Mouse (Mus musculus) limb, embryonic 11.5 days (tissue): ENCODE measurements around the gene Cntnap5c. TPM values are rescaled to one million over a fixed set of nuclear protein-coding genes. Genes with fewer than 3 reads are reported as not detected.

Source experiments
- ATAC-seq: fragments of 200-750 bp; cut with Nextera tagmentation; 2 replicates; pipeline ENCODE4 v1.8.0; 2017; ENCODE audit warnings: low read depth; ENCODE audit not compliant: insufficient number of reproducible peaks, low FRiP score, low TSS enrichment
- DNase-seq: peaks from one replicate; pipeline ENCODE4 v3.0.0-alpha.2; 2015; ENCODE audit warnings: low spot score
- H3K27ac ChIP-seq: fragments of 300-500 bp; sonication (generic); replicated peaks from 2 replicates; pipeline ENCODE4 v1.5.1; 2014; ENCODE audit warnings: low read depth, mild to moderate bottlenecking, low read length
- H3K27me3 ChIP-seq: fragments of 300-500 bp; sonication (generic); 2 replicates; pipeline ENCODE4 v1.6.1; 2014; ENCODE audit warnings: mild to moderate bottlenecking, low read length, mixed read lengths; ENCODE audit not compliant: control insufficient read depth, insufficient read depth
- H3K36me3 ChIP-seq: fragments of 300-500 bp; sonication (generic); 2 replicates; pipeline ENCODE4 v1.6.1; 2014; ENCODE audit warnings: mild to moderate bottlenecking, low read length, moderate library complexity, mixed read lengths; ENCODE audit not compliant: control insufficient read depth, insufficient read depth
- H3K4me1 ChIP-seq: fragments of 300-500 bp; sonication (generic); 2 replicates; pipeline ENCODE4 v1.6.1; 2014; ENCODE audit warnings: low read length, mixed read lengths; ENCODE audit not compliant: control insufficient read depth, insufficient read depth
- H3K4me2 ChIP-seq: fragments of 300-500 bp; sonication (generic); 2 replicates; pipeline ENCODE4 v1.6.1; 2014; ENCODE audit warnings: low read depth, mild to moderate bottlenecking, moderate library complexity; ENCODE audit not compliant: severe bottlenecking
- H3K4me3 ChIP-seq: fragments of 300-500 bp; sonication (generic); 2 replicates; pipeline ENCODE4 v1.5.1; 2014; ENCODE audit warnings: low read depth, low read length
- H3K9ac ChIP-seq: fragments of 300-500 bp; sonication (generic); 2 replicates; pipeline ENCODE4 v1.6.1; 2014; ENCODE audit warnings: mild to moderate bottlenecking, low read length
- H3K9me3 ChIP-seq: fragments of 300-500 bp; sonication (generic); 2 replicates; pipeline ENCODE4 v1.6.1; 2016; ENCODE audit warnings: low read length; ENCODE audit not compliant: control insufficient read depth
- WGBS: fragments of 180-500 bp; shearing (Covaris S2); extraction: QIAGEN DNeasy Blood & Tissue Kit; methylation state at CpG from one replicate; pipeline ENCODE4 v1.1.7; 2014; 5-methylcytosine and 5-hydroxymethylcytosine counted together
- polyA plus RNA-seq: library from polyadenylated mRNA; unstranded; fragments of >200 nt; fragmentation: Nextera tagmentation; extraction: Ambion mirVana; gene quantifications from 2 replicates; pipeline ENCODE4 v1.2.1, GENCODE M21; 2014

The Cntnap5c gene
- polyA plus RNA-seq, 1 experiment from 2014 or later, result not detected

DNA sequence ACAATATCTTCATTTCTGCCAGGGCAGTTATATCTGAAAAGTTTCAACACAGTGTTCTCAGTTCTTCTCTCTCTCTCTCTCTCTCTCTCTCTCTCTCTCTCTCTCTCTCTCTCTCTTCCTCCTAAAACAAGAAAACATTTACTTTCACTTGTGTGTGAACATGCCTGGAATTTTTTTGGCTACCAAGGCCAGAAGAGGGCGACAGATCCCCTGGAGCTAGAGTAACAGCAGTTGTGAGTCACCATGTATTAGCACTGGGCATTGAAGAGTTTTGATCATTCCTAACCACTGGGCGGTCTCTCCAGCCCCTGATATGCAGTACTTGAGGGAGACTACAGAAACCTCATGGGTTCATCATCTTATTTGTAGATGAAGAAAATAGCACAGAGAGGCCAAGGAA is 219.1 kb downstream of the Cntnap5c start:
- no peaks in the 10 kb centered on the region for H3K9me3 ChIP-seq
- 48% methylated on average over 2 of the region's 2 CpGs for WGBS
- H3K27ac ChIP-seq, result no peak overlapping the region
- H3K4me2 ChIP-seq, result no peak overlapping the region
- H3K4me3 ChIP-seq, result no peak overlapping the region
- H3K9ac ChIP-seq, result no peak overlapping the region
- no peak for ATAC-seq
- no peaks in the 10 kb centered on the region for H3K36me3 ChIP-seq
- no peak for DNase-seq
- no peaks in the 10 kb centered on the region for H3K27me3 ChIP-seq
- no peaks in the 10 kb centered on the region for H3K4me1 ChIP-seq

DNA sequence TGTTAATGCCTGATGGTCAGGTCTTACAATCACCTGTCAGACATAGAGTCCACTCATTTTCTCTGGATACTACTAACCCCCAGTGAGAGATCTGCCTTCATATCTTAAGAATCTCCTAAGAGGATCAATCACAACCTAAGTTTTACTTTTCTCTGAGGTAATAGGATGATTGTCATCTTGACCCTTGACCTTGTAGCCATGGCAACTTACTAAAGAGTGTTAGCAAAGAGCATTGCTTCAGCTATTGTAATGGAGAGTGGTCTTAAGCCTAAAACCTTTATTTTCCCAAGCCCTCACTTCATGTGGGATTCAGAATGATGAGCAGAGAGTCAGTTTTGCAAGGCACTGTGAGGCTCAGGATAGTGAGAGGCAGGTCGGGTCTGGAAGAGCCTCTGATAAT is 227.1 kb downstream of the Cntnap5c start:
- Histone ChIP-seq H3K4me2 (no peak overlapping the region), H3K9me3 (no peaks in the 10 kb centered on the region), H3K9ac (no peak overlapping the region), H3K4me3 (no peak overlapping the region), H3K4me1 (no peaks in the 10 kb centered on the region), H3K36me3 (no peaks in the 10 kb centered on the region), H3K27me3 (no peaks in the 10 kb centered on the region), H3K27ac (no peak overlapping the region)
- ATAC-seq (no peak), DNase-seq (no peak)
- 59% methylated on average over 1 of the region's 1 CpGs for WGBS

DNA sequence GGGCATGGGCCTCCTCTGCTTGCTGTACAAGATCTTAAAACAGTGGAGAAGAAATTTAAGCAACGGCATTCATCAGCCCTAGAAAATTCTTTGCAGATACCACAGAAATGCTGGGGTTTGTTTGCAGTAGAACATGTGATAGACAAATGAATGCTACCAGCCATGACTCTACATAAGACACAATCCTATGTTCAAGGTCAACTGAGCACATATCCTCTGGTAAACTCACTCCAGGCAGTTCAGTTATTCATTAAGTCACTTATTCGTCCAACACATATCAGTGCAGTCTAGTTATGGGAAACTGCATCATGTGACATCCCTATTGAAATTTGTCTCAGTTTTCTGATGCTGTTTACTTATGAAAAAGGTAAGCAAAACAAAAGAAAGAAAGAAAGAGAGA is 229.7 kb downstream of the Cntnap5c start:
- Histone ChIP-seq H3K27me3 (no peaks in the 10 kb centered on the region), H3K9me3 (no peaks in the 10 kb centered on the region), H3K4me1 (no peaks in the 10 kb centered on the region), H3K36me3 (no peaks in the 10 kb centered on the region), H3K9ac (no peak overlapping the region), H3K4me3 (no peak overlapping the region), H3K4me2 (no peak overlapping the region), H3K27ac (no peak overlapping the region)
- 86% methylated on average over 2 of the region's 2 CpGs for WGBS
- no peak for DNase-seq
- no peak for ATAC-seq

DNA sequence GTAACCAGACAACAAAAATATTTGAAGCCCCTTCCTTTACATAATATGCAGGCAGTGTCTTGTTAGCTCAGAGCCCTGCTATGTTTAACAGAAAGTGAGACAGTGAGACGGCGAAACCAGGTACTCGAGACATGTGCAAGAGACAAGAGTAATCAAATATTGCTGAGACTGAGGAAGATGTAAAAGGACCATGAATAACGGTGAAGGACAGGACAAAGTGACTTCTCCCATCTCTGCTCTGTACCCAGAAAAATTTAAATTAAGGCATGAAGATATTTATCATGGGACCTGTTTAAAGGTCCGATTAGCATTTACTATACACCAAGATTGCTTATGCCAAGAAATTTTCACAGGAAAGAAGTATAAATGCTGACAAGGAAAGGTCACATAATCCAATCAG is 233.5 kb downstream of the Cntnap5c start:
- no peak overlapping the region for H3K4me2 ChIP-seq
- no peaks in the 10 kb centered on the region for H3K27me3 ChIP-seq
- WGBS, result 94% methylated on average over 5 of the region's 5 CpGs
- no peaks in the 10 kb centered on the region for H3K9me3 ChIP-seq
- H3K4me1 ChIP-seq, result no peaks in the 10 kb centered on the region
- no peak overlapping the region for H3K27ac ChIP-seq
- DNase-seq, result no peak
- H3K4me3 ChIP-seq, result no peak overlapping the region
- no peak for ATAC-seq
- no peaks in the 10 kb centered on the region for H3K36me3 ChIP-seq
- H3K9ac ChIP-seq, result no peak overlapping the region

DNA sequence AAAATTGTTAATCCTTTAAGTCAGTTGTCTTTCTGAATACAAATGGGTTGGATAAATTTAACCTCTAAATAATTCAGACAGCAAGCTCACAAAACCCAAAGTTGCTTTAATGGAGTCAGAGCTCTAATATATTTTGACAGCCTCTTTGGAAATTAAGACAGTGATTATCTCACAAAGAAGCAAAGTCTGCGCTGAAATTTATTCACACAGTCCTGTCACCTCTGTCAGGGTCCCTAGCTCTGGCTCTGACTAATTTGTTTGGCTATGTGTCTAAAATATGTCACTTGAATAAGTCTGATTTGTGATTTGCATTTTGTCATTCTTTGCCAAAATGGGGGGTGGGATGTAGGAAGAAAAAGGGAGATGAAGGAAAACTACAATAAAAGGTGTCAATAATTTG is 234.0 kb downstream of the Cntnap5c start:
- no peak overlapping the region for H3K4me3 ChIP-seq
- no peak for ATAC-seq
- no peak for DNase-seq
- H3K9me3 ChIP-seq, result no peaks in the 10 kb centered on the region
- H3K27me3 ChIP-seq, result no peaks in the 10 kb centered on the region
- no peak overlapping the region for H3K9ac ChIP-seq
- H3K36me3 ChIP-seq, result no peaks in the 10 kb centered on the region
- no peak overlapping the region for H3K4me2 ChIP-seq
- no peaks in the 10 kb centered on the region for H3K4me1 ChIP-seq
- 94% methylated on average over 1 of the region's 1 CpGs for WGBS
- H3K27ac ChIP-seq, result no peak overlapping the region

DNA sequence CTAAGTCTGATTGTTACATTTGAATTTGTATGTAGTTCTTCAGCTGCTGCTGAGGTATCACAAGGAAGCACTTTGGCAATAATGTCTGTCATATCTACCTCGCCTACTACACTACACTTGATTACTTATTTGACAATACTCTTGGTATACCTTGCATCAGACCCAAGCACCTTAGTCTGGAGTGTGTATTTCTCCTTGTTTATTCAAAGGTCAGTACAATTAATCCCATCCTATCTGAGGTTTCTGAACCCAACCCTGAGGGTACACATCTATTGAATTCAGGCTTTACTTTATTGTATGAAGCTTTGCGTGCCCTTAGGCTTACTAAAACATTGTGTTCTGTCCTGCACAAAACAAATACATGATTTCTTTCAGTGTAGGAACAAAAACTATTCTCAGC is 235.1 kb downstream of the Cntnap5c start:
- no peak overlapping the region for H3K27ac ChIP-seq
- H3K27me3 ChIP-seq, result no peaks in the 10 kb centered on the region
- DNase-seq (no peak), ATAC-seq (no peak)
- 87% methylated on average over 2 of the region's 2 CpGs for WGBS
- H3K9ac ChIP-seq, result no peak overlapping the region
- no peaks in the 10 kb centered on the region for H3K4me1 ChIP-seq
- no peaks in the 10 kb centered on the region for H3K9me3 ChIP-seq
- H3K4me2 ChIP-seq, result no peak overlapping the region
- H3K36me3 ChIP-seq, result no peaks in the 10 kb centered on the region
- H3K4me3 ChIP-seq, result no peak overlapping the region

DNA sequence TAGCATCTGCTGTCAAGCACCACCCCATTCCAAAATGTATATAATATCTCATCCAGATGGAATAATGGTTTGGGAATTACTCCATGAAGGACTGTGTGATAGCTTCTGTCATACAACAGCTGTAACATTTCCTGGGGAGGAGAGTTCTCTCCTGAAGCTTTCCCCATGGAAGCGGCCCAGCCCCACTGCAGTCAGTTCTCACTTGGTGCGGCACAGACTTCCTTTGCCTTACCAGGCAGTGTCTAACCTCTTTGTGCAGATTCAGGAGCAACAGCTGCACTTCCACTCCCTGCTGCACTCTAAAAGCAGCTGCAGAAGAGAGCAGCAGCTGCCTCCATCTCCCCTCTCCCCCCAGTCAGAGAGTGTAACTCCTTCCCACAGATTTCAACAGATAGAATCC is 271.8 kb downstream of the Cntnap5c start:
- no peak for DNase-seq
- H3K4me2 ChIP-seq, result no peak overlapping the region
- H3K9me3 ChIP-seq, result no peaks in the 10 kb centered on the region
- no peak for ATAC-seq
- no peaks in the 10 kb centered on the region for H3K27me3 ChIP-seq
- H3K9ac ChIP-seq, result no peak overlapping the region
- no peak overlapping the region for H3K4me3 ChIP-seq
- H3K4me1 ChIP-seq, result no peaks in the 10 kb centered on the region
- WGBS, result 84% methylated on average over 2 of the region's 2 CpGs
- no peak overlapping the region for H3K27ac ChIP-seq
- H3K36me3 ChIP-seq, result no peaks in the 10 kb centered on the region

DNA sequence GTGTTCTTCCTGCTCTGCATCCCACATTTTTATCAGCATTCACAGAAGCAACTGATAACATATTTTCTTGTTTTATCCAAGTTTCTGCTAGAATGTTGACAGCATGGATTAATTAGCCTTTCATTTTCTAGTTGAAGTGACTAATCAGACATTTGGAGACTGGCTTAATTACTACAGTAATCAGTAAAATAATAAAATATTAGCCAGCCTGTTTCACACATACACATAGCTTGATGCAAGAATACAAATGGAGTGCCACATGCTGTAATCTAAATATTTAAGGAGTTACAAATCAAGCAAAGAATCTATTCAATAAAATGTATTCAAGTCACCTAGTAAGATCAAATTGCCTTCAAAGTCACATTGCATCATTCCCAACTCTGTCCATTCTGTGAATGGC is 275.8 kb downstream of the Cntnap5c start:
- Histone ChIP-seq H3K4me1 (no peaks in the 10 kb centered on the region), H3K27ac (no peak overlapping the region), H3K4me2 (no peak overlapping the region), H3K9ac (no peak overlapping the region), H3K9me3 (no peaks in the 10 kb centered on the region), H3K4me3 (no peak overlapping the region), H3K27me3 (no peaks in the 10 kb centered on the region), H3K36me3 (no peaks in the 10 kb centered on the region)
- DNase-seq, result no peak
- no peak for ATAC-seq

DNA sequence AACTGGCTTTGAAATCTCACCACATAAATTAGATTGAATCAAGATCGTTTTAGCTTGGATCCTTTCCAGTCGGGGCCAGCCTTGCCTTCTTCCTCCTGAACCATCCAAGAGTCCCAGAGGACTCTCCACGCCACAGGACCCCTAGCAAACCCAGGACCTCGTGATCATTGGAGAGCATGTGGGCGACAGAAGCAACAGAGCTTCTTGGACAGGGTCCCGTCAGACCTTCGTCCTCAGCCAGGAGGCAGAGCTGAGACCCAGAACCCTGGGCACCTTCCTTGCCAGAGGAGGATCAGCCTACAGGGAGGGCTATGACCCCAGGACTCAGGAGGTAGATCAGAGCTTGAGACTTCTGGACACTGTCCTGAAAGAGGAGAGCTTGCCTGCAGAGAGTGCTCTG is 300.5 kb downstream of the Cntnap5c start:
- no peak for ATAC-seq
- Histone ChIP-seq H3K4me3 (no peak overlapping the region), H3K27me3 (no peaks in the 10 kb centered on the region), H3K4me2 (no peak overlapping the region), H3K36me3 (no peaks in the 10 kb centered on the region), H3K27ac (no peak overlapping the region), H3K4me1 (no peaks in the 10 kb centered on the region), H3K9ac (no peak overlapping the region), H3K9me3 (no peaks in the 10 kb centered on the region)
- DNase-seq, result no peak
- WGBS, result 88% methylated on average over 7 of the region's 7 CpGs
